Mouse (Mus musculus): ENCODE data around the gene Pgm2. TPM values are rescaled to one million over a fixed set of nuclear protein-coding genes. Genes with fewer than 3 reads are reported as not detected.

Pgm2 gene
- polyA plus RNA-seq, 1 experiment from 2014 or later, result 32.0 TPM

- Histone ChIP-seq H3K27me3 (peaks cover 60% of the 10 kb centered on the region), H3K4me1 (replicated peaks) (peaks cover 11% of the 10 kb centered on the region; the same call in 1 of the 2 replicates)
These were observed 69.2 kb downstream of the Pgm2 start for GRCm38 (mm10) chr5:64161917-64162316.

GRCm38 (mm10) chr5:64162582-64162981 is 69.8 kb downstream of the Pgm2 start:
- 72% methylated on average over 5 of the region's 5 CpGs for WGBS
- Histone ChIP-seq H3K9me3 (no peaks in the 10 kb centered on the region), H3K36me3 (no peaks in the 10 kb centered on the region), H3K9ac (replicated peaks) (no peak overlapping the region), H3K27ac (no peak overlapping the region), H3K4me3 (replicated peaks) (no peak overlapping the region), H3K27me3 (peaks cover 55% of the 10 kb centered on the region), H3K4me1 (replicated peaks) (peaks cover 11% of the 10 kb centered on the region; the same call in 1 of the 2 replicates), H3K4me2 (no peak overlapping the region)
- ATAC-seq (ENCODE audit: insufficient number of reproducible peaks, insufficient read depth, low FRiP score, low TSS enrichment, low read depth), result no peak

More at GRCm38 (mm10) chr5:64161917-64162316, 69.2 kb downstream of the Pgm2 start:
- no peaks in the 10 kb centered on the region for H3K9me3 ChIP-seq
- H3K4me3 ChIP-seq (replicated peaks), result no peak overlapping the region
- ATAC-seq (ENCODE audit: insufficient number of reproducible peaks, insufficient read depth, low FRiP score, low TSS enrichment, low read depth), result no peak
- no peaks in the 10 kb centered on the region for H3K36me3 ChIP-seq
- H3K9ac ChIP-seq (replicated peaks), result no peak overlapping the region
- H3K4me2 ChIP-seq, result no peak overlapping the region
- H3K27ac ChIP-seq, result no peak overlapping the region
- 78% methylated on average over 3 of the region's 3 CpGs for WGBS

GRCm38 (mm10) chr5:64164414-64164813 is 71.7 kb downstream of the Pgm2 start:
- WGBS, result 89% methylated on average over 3 of the region's 3 CpGs

GRCm38 (mm10) chr5:64165826-64166225 is 73.1 kb downstream of the Pgm2 start:
- Histone ChIP-seq H3K9me3 (no peaks in the 10 kb centered on the region), H3K4me1 (replicated peaks) (peaks cover 5% of the 10 kb centered on the region; the same call in 1 of the 2 replicates), H3K4me3 (replicated peaks) (no peak overlapping the region), H3K27ac (no peak overlapping the region), H3K36me3 (no peaks in the 10 kb centered on the region), H3K9ac (replicated peaks) (no peak overlapping the region), H3K27me3 (peaks cover 29% of the 10 kb centered on the region), H3K4me2 (no peak overlapping the region)
- 81% methylated on average over 2 of the region's 2 CpGs for WGBS
- ATAC-seq (ENCODE audit: insufficient number of reproducible peaks, insufficient read depth, low FRiP score, low TSS enrichment, low read depth), result no peak

More at GRCm38 (mm10) chr5:64164414-64164813, 71.7 kb downstream of the Pgm2 start:
- Histone ChIP-seq H3K36me3 (no peaks in the 10 kb centered on the region), H3K4me2 (no peak overlapping the region), H3K27ac (no peak overlapping the region), H3K9ac (replicated peaks) (no peak overlapping the region), H3K9me3 (no peaks in the 10 kb centered on the region), H3K4me3 (replicated peaks) (no peak overlapping the region), H3K27me3 (peaks cover 37% of the 10 kb centered on the region), H3K4me1 (replicated peaks) (peaks cover 11% of the 10 kb centered on the region; the same call in 1 of the 2 replicates)
- no peak for ATAC-seq (ENCODE audit: insufficient number of reproducible peaks, insufficient read depth, low FRiP score, low TSS enrichment, low read depth)

GRCm38 (mm10) chr5:64168990-64169540 is 76.3 kb downstream of the Pgm2 start:
- Histone ChIP-seq H3K27ac (no peak overlapping the region), H3K9me3 (no peaks in the 10 kb centered on the region), H3K9ac (replicated peaks) (no peak overlapping the region), H3K4me3 (replicated peaks) (no peak overlapping the region), H3K4me2 (no peak overlapping the region), H3K27me3 (peaks cover 10% of the 10 kb centered on the region; the same call in 1 of the 2 replicates), H3K36me3 (no peaks in the 10 kb centered on the region), H3K4me1 (replicated peaks) (0 out of 2 replicates have a peak, but pooled peaks cover 4% of the 10 kb centered on the region)
- no peak for ATAC-seq (ENCODE audit: insufficient number of reproducible peaks, insufficient read depth, low FRiP score, low TSS enrichment, low read depth)
- 91% methylated on average over 10 of the region's 10 CpGs for WGBS

GRCm38 (mm10) chr5:64172884-64173283 is 80.1 kb downstream of the Pgm2 start:
- no peaks in the 10 kb centered on the region for H3K9me3 ChIP-seq
- no peaks in the 10 kb centered on the region for H3K36me3 ChIP-seq
- no peak overlapping the region for H3K9ac ChIP-seq (replicated peaks)
- no peak overlapping the region for H3K4me2 ChIP-seq
- WGBS, result 80% methylated on average over 3 of the region's 3 CpGs
- H3K27me3 ChIP-seq, result 0 out of 2 replicates have a peak, but pooled peaks cover 6% of the 10 kb centered on the region
- no peak overlapping the region for H3K27ac ChIP-seq
- ATAC-seq (ENCODE audit: insufficient number of reproducible peaks, insufficient read depth, low FRiP score, low TSS enrichment, low read depth), result no peak
- H3K4me3 ChIP-seq (replicated peaks), result no peak overlapping the region
- H3K4me1 ChIP-seq (replicated peaks), result 0 out of 2 replicates have a peak, but pooled peaks cover 8% of the 10 kb centered on the region

- 0 out of 2 replicates have a peak, but pooled peaks cover 6% of the 10 kb centered on the region for H3K27me3 ChIP-seq
- H3K9ac ChIP-seq (replicated peaks), result no peak overlapping the region
- no peak overlapping the region for H3K27ac ChIP-seq
- ATAC-seq (ENCODE audit: insufficient number of reproducible peaks, insufficient read depth, low FRiP score, low TSS enrichment, low read depth), result no peak
- 73% methylated on average over 16 of the region's 16 CpGs for WGBS
- no peak overlapping the region for H3K4me3 ChIP-seq (replicated peaks)
- no peaks in the 10 kb centered on the region for H3K36me3 ChIP-seq
- H3K9me3 ChIP-seq, result no peaks in the 10 kb centered on the region
- H3K4me2 ChIP-seq, result no peak overlapping the region
- H3K4me1 ChIP-seq (replicated peaks), result 0 out of 2 replicates have a peak, but pooled peaks cover 8% of the 10 kb centered on the region
These were observed 80.6 kb downstream of the Pgm2 start for GRCm38 (mm10) chr5:64173302-64173701.

- Histone ChIP-seq H3K36me3 (no peaks in the 10 kb centered on the region), H3K4me2 (no peak overlapping the region), H3K27me3 (0 out of 2 replicates have a peak, but pooled peaks cover 6% of the 10 kb centered on the region), H3K27ac (no peak overlapping the region), H3K4me1 (replicated peaks) (0 out of 2 replicates have a peak, but pooled peaks cover 8% of the 10 kb centered on the region), H3K9ac (replicated peaks) (no peak overlapping the region), H3K4me3 (replicated peaks) (no peak overlapping the region), H3K9me3 (no peaks in the 10 kb centered on the region)
- no peak for ATAC-seq (ENCODE audit: insufficient number of reproducible peaks, insufficient read depth, low FRiP score, low TSS enrichment, low read depth)
- 71% methylated on average over 5 of the region's 5 CpGs for whole genome bisulfite sequencing
These were observed 81.7 kb downstream of the Pgm2 start for GRCm38 (mm10) chr5:64174429-64174935.

Small RNAs within 50 kb of the gene (microRNA-seq; reads per million reads assigned to microRNA genes)
- gene Gm22395 (not detected), gene Gm23967 (not detected)

Other genes with a start within 250 kb of the Pgm2 start
- 18.1 and 18.7 TPM in 2 replicates for gene Rell1, start 124.1 kb upstream of the Pgm2 start, polyA plus RNA-seq (2016; fragmentation: Nextera tagmentation; extraction: Ambion mirVana)
- 32.8 and 35.9 TPM in 2 replicates for gene Tbc1d1, start 63.4 kb downstream of the Pgm2 start, polyA plus RNA-seq (2016; fragmentation: Nextera tagmentation; extraction: Ambion mirVana)

Measured in limb, embryonic 12.5 days (tissue).